Mouse (Mus musculus) cerebellum, adult 18-20 months (tissue): ENCODE results near the gene Atp1a2.
A peak's percentile ranks its signal among the peaks of the same experiment; 100 is the strongest.
"Not testable (repeated sequence)": the region's sequence is repeated elsewhere in the genome, so short reads cannot be mapped to it uniquely, and the experiment has no call there.

Source experiments
- DNase-seq, 2 experiments: peaks; one replicate each; pipeline ENCODE4 v3.0.0; 2021

The Atp1a2 gene

GRCm38 (mm10) chr1:172261477-172262078 lies 36.3 kb downstream of the Atp1a2 start, which contains the start of gene Igsf8:
Igsf8 (plus strand) TSS chr1:172261641.
- no peak for DNase-seq

DNA sequence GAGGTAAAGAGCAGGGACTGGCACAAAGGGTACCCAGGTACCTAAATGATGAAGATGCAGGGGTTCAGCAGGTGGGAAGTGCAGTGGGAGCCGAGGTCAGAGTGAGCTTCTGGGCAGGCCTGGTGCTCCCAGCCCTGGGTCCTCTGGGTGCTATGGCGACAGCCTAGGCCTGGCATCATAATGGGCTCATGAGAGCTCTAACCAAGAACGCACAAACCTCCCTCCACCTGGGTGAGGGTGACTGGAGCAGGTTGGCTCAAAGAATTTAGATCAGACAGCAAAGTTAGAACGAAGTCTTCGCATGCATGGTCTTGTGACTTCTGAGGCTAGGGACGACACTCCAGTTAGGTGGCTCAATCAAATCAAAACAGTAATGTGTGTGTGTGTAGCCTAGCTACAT lies 39.5 kb downstream of the Atp1a2 start, which contains the start of gene Atp1a4:
Gene Atp1a4, minus strand, starts transcription at position 101 of the 400 bp plus-strand sequence.
- no peak for DNase-seq

DNA sequence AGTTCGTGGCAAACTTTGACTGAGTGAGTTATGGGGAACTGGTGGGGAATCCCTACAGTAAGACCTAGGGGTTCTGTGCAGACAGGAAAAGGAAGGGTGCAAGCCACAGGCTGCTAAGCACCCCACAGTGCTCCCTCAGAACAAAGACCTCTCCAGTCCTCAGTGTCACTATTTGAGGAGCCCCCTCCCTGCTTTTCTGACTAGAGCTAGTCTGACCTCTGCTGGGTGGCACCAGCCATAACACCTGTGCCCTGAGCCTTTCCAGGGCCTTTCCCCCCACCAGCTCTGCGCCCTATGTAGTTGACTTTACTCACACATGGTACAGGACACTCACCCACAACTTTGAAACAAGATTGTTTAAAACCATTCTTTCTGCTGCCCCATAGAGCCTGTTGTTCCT lies 50.2 kb downstream of the Atp1a2 start:
- DNase-seq, result peak; percentile 15 to 23

GRCm38 (mm10) chr1:172247216-172247615 lies 50.6 kb downstream of the Atp1a2 start:
- no peak for DNase-seq

DNA sequence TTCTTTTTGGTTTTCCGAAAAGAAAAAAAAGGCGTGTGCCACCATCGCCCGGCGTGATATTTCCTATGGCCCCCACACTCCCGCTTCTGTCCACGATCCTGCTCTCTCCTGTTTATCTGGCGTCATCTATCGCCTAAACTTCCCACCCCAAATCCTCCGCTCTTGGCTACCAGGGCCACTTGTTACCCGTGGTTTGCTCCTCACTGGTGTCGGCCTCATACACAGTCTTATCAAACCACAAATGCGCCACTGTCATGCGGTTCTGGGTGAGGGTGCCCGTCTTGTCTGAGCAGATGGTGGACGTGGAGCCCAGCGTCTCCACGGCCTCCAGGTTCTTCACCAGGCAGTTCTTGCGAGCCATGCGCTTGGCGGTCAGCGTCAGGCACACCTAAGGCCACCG lies 53.2 kb downstream of the Atp1a2 start:
- not testable (repeated sequence) for DNase-seq

DNA sequence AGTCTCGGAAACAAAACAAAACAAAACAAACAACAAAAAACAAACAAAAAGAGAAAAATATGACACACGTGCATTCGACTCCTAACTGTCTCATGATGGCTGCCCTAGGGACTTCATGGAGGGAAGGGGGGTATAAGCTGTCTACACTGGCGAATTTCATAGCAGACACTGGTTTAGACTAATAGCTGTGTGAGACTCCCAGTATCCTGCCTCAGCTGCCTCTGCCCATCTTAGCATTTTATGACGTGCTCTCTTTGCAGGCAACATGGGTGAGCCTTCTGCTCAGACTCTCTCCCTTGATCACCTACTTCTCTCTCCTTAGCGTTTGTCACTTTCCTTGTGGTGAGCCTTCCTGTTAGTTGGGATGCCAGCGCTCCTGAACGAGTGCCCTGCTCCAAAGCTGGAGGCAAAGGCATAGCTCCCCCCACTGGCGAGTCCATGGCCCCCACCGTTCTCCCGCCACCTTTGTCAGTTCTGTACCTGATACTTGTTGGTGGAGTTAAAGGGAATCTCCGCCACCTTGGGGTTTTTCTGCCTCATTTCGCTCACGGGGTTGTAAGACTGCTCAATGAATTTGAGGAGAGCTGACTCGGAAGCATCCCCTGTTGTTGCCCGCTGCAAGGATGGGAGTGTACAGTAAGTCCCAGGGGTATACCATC lies 54.2 kb downstream of the Atp1a2 start:
- DNase-seq, result peak; percentile 60 to 63

DNA sequence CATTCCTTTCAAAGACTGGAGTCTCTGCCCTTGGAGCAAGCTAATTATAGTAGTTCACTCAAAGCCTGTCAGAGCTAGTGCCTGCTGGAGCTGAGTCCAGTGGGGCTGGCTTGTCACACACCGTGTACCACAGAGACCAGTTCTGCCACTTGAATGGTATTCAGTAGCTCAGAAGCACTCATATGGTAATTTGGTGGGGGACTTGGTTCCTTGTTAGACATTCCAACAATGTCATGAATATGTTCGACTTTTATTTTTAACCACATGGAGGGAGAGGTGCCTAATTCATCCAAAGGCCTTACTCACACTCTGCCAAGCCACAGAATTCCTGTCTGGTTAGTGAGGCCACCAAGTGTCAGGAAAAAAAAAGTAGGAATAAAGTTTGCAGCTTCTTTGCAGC lies 55.5 kb downstream of the Atp1a2 start:
- DNase-seq, result no peak

DNA sequence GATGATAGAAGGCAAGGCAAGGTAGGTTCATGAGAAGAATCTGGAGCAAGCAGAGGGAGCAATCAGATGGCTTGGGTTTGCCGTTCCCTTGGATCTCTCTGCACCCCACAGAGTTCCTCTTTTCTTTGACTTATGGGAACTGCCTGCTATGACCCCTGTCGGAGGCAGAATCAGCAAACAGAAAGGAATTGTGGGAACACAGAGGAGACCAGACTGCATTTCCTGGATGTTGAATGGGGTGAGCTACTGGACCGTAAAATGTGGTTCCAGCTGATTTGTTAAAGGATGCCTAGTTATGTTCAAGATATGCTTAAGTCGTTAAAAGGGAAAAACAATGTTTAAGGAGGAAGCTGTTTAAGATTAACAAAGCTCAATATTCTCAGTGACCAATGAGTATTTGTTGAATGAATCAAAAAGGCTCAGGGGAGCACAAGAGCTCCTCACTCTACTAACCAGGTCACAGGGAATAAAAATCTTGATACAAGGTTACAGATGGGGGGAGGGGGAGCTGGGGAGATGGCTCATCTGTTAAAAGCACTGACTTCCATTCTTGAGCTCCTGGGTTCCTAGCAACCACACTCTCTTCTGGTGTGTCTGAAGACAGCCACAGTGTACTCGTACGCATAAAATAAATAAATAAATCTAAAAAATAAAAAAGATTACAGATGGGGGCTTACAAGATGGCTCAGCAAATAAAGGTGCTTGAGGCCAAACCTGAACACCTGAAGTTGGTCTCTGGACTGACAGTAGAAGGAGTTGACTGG lies 56.7 kb downstream of the Atp1a2 start:
- DNase-seq, result no peak

GRCm38 (mm10) chr1:172229215-172229614 lies 68.6 kb downstream of the Atp1a2 start:
- DNase-seq, result no peak

- peak; percentile 65 for DNase-seq
Measured at GRCm38 (mm10) chr1:172228209-172228608, 69.7 kb downstream of the Atp1a2 start.
